Mouse (Mus musculus): Measurements from ENCODE around the gene Hsd11b1.
"Not testable (repeated sequence)": the region's sequence is repeated elsewhere in the genome, so short reads cannot be mapped to it uniquely, and the experiment has no call there.

The Hsd11b1 gene

DNA sequence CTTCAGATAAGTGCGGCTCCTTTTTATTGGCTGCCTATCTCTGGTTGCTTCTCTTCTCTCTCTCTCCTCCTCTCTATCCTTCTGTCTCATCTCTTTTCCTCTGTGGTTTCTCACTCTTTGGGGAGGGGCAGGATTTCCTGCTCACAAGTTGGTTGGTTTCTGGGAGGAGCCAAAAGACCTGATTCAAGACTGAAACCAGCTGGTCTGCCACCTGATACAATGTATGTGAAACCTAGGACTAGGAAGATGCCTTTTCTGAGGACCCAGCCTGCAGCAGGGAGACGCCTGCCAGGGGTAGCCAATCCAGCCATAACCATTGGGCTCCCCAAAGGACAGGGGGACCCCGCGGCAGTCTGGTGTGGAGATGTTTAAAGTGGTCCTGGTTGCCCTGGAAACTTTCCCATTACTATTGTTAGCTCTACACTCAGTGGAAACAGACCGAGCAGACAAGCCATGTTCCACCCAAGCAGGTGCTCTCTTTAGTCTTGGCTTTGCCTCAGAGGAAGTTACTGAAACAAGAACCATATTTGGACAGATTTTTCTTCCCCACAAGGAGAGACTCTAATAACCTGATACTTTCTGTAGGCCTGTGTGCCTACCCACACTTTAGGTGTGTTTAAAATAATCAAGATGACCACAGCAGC, at the start of gene Hsd11b1:
Gene Hsd11b1, minus strand, starts transcription at position 121 of the 644 bp plus-strand sequence.
- no peak for DNase-seq (ENCODE audit: low read depth)

DNA sequence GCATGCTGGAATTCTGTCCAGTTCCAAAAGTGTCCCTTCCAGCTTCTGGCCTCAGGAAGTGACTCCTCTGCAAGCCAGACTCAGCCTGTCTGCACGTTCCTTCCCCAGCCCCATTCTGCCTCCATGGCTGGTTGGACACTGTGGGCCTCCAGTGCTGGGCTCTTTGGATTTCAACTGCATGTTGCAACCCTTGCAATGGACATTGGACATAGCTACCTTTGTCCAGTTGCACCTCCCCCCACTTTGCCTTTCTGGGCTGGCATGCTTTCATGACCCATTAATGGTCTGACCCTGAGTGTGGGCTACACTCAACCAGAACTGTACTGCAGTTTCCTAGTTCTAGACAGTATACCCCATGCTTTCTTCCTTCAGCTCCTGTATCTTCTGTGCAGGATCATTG, 47.7 kb upstream of the Hsd11b1 start:
- no peak for DNase-seq (ENCODE audit: low read depth)

DNA sequence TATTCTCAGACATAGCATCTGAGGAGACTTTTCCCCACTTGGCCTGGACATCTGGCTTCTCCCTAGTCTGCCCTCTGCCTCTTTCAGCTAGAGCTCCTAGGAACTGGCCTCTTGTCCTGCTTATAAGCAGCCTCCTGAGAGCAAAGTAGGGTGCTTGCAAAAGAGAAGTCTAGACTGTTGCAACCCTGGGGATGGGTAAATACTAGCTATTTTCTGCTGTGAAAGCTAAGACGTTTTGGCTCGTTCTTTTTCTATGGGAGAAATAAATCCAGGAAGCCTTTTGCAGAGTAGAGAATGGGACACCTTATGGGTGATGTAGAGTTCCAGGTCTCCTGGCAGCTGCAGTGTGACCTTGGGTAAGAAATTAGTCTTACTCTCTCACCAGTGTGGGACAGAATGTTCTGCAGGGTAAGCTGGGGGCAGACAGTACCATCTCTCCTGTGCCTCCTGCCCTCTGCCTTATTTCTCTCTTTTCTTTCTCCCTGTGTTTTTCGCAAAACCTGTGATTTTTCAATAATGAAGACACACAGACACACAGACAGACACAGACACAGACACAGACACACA, 46.7 kb upstream of the Hsd11b1 start:
- no peak for DNase-seq (ENCODE audit: low read depth)

DNA sequence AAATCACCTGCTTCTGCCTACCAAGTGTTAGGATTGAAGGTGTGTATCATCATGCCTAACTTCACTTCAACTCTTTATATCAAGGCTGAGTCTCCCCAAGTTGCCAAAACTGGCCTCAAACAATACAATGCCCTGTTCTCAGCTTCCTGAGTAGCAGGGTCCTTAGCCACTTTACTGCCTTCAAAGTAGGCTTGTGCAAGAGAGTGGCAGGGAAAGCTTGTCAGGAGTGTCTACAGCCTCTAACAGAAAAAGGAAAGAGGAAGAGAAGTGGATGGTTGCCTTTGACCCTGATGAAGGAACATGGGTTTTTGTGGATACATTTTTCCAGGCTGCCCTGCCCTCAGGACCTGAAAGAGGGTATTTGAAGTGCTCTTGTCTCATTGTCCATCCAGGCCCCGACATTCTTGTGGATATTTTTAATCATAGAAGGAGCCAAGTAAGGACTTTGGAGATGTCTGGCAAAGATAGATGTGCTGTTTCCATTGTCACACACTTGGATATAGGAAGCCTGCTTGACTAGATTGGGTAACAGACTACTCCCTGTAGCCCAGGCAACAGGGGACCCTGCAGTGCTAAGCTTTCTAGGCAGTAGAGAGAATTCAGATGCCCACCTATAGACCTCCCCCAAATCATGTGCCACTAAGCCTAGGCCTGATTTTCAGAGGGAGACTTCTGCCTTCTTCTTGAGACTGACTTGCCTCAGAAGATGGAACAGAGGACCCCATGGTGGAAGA, 46.1 kb upstream of the Hsd11b1 start:
- no peak for DNase-seq (ENCODE audit: low read depth)

DNA sequence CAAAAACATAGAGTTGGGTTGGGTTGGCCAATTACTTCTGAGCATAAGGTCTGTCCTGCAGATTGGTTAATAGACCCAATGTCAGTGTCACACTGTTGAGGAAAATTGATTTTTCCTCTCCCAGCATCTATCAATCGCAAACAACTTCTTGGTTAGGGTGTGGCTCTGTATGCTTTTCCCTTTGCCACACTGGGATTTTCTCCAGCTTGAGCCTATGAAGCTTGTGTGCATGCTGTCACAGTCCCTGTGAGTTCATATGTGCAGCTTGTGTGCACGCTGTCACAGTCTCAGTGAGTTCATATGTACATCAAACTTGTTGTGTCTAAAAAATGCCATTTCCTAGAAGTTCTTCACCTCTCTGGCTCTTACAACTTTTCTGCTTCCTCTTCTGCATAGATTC, 43.0 kb upstream of the Hsd11b1 start:
- no peak for DNase-seq (ENCODE audit: low read depth)

DNA sequence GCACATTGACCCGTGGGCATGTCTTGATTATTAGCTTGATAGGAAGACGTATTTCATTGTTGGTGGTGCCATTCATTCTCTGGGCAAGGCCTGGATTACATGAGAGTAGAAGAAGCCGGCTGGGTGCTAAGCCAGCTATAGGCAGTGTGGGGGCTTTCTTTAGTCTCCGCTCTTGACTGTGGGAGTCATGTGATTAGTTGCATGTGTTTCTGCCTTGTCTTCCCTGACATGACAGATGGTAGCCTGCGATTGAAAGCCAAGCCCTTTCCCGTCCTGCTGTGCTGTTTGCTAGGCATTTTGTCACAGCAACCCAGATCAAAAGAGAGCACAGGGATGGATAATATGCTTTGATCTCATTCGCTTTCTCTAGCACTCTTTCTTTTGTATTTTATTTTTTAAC, 41.5 kb upstream of the Hsd11b1 start:
- DNase-seq (ENCODE audit: low read depth) = no peak

DNA sequence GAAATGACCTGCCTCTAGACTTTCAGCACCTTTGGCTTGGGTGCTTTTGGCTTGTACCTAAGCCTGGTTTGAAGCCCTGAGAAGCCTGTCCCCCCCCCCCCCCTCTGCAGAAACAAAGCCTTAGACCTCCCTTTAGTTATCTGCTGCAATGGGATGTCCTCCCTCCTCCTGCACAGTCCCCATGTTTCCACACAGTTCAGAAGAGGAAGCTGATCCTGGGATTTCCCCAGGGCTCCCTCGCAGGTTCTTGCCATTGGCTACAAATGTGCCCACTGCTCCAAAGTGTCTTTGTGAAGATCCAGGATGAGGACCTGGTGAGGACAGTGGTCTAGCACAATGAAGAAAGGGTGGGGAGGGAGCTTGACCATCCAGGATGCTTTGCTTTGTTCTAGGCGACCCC, 39.2 kb upstream of the Hsd11b1 start:
- no peak for DNase-seq (ENCODE audit: low read depth)

DNA sequence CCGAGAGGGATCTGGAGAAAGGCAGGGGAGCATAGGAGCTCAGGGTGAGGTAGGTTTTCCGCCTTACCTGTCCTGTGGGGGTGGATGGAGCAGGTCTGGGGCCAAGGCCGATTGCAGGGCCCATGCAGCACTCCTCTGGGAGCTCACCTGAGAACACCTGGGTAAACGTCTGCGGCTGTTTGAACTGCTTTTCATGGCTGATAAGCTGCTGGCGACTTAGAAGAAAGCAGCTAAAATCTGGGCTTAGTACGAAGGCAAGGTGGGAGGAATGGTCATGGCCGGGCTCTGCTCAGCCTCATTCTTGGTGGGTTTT, 38.2 kb upstream of the Hsd11b1 start:
- DNase-seq (ENCODE audit: low read depth) = no peak

DNA sequence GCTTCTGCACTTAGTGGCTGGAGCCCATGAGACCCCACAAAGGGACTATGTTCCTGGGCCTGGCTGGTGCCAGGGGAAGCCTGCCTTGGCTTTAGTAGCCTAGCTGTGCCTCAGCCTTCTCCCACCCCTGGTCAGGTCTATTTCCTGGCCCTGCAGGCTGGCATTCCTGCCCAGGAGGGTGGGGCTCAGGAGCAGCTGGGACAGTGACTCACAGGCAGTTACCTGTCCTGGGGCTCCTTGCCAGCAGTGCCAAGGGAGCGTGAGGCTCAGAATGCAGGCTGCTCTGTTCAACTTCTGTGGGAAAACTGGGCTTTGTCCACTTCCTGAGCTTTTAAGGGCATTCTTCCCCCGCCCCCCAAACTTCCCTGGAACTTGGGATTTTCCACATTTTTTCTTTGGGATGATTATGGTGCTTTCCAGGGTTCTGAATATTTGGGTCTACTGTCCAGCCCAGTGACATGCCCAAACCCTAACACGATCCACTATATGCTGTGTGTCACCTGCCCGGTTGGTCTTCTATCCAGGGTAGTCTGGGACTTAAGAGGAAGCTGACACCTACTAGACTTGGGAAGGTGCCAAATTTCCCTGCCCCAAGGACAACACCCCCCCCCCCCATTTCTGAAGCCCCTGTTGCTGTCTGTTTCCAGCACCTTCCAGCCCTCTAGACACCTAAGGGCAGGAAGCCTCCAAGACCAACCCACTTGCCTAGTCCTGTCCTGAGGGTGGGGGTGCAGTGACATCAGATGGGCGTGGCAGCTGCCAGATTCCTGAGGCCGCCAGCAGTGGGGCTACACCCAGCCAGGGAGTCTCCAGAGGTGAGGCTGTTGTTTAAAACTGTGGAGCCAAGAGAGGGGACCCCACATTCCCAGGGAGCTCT, 37.6 kb upstream of the Hsd11b1 start:
- DNase-seq (ENCODE audit: low read depth) = no peak

DNA sequence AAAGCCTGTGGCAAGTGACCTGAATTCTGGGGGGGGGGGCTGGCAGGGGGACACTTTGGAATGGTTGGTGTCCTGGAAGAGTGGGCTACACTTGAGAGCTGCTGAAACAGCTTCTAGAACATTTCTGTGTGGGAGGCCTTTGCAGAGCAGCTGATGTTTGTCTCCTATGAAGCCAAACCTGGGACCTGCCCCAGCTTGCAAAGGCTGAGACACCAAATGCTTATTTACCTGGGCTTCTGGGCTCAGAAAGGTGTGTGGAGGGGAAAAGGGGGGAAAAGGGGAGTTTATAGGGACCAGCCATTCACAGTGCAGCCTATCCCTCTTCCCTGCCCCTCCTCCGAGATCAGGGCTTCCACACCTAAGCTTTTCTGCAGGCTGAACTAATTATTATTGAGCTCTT, 36.1 kb upstream of the Hsd11b1 start:
- DNase-seq (ENCODE audit: low read depth) = no peak

DNA sequence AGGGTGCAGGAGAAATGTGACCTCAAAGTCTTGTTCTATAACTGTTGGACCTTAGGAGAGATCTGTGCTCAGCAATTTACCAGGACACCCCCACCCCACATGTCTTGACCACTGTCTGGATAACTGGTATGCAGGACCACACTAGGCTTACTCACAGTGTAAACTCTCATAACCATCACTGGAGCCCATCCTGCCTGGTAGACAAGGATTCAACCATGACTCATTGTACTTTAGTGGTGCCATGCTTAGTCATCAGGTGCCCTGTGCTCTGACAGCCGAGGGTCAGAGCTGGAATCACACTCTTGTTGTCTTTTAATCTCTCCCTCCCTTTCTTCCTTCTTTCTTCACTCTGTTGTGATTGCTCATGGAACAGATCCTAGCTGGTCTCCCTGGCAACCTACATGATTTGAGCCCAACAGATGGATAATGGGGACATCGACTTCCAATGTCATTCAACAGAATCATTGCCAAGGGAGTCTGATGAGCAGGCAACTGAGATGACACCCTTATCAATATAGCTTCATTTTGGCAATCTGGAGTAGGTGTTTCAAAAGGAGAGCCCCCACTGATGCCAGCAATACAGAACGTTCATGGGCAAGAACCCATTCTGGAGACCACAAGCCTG, 34.4 kb upstream of the Hsd11b1 start:
- no peak for DNase-seq (ENCODE audit: low read depth)

DNA sequence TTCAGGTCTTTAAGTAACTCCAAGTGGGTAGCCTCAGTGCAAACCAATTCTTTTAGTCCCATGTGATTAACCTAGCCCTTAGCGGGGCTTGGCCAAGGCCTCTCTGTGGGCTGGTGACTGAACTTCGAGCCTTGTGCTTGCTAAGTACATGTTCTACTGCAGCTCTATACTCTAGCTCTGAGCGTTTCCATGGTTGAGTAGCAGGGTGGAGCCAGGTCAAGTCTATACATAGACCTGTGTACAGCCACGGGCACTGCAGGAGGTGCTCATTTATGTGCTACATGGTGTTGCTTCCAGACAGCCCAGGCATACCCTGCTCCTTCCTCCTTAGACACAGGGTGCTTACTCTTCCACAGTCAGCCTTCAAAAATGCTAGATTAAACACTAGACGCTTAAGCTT, 32.0 kb upstream of the Hsd11b1 start:
- DNase-seq (ENCODE audit: low read depth) = no peak

DNA sequence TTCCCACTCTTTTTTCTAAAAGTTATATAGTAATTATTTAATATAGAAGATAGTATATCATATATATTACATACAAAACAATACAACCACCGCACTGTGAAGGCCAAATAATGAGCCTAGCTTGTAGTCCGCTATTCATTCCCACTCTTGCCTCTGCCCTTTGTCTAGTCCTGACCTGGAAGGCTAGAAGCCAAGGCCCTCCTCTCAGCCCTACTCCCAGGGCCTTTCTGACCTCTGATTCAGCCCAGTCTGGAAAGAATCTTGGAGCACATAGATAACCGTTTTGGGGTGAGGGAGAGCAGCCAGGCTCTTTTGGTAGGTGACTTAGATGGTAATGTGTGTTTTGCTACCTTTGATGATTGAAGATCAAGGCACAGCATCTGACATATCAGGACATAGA, 30.1 kb upstream of the Hsd11b1 start:
- DNase-seq (ENCODE audit: low read depth) = no peak

DNA sequence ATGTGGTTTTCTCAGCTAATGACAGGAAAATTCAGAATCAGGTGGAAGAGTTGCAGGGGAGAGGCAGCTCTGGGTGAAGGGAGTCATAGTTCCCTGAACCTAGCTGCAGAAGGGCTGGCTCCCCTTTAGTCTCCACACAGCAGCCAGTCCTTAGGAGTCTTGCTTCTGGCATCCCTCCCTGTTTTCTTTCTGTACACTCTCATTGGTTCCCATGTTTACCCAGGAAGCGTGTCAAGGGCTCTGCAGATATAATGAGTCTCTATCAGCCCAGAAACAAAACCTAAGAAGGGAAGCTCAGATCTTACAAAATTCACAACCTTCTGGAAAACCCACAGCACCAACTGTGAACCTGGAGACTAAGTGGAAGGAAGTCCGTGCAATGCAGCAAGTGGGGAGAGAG, 29.2 kb upstream of the Hsd11b1 start:
- no peak for DNase-seq (ENCODE audit: low read depth)

DNA sequence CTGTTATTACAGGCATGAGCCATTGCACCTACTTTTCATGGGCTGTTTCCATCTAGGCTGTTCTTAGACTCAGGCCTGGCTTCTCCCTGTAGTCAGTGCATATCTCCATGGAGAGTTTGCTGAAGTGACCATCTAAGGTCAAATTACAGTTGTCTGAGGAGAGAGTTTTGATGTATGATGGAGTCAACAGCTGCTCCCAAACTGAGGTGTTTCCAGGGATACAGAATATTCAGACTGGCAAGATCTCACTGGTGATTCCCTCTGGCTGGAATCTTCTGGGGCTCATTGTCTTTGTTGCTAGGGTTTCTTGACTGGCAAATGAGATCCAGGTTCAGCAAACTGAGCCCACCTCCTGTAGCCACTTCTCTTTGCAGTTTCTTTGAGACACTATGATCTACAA, 26.8 kb upstream of the Hsd11b1 start:
- DNase-seq (ENCODE audit: low read depth) = no peak

DNA sequence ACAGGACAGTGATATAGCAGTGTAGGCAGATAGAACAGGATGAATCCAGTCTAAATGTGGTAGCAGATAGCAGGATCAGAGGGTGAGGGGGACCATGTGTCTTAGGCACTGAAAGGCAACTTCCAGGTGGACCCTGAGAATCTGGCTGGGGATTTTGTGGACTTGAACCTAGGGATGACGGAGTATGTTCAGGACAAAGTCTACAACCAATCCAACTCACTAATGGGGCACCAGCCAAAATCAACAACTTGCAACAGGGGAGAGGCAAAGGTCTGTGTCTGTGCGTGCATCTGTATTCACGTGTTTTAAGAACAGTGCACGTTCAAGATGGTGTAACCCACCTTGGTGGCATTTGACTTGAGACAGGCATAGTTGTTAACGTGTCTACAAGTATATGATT, 26.0 kb upstream of the Hsd11b1 start:
- DNase-seq (ENCODE audit: low read depth) = no peak

DNA sequence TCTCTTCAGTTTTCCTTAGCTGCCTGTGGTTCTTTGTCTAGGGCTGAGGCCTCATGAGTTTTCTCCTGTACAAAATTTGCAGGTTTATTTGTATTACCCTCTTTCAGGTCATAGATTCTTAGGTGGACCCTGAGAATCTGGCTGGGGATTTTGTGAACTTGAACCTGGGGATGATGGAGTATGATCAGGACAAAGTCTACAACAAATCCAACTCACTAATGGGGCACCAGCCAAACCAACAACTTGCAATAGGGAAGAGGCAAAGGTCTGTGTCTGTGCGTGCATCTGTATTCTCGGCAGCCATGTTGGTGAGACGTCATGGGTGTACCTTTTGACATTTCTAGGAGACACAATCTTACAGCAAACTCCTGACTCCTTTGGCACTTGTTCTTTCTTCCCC, 25.2 kb upstream of the Hsd11b1 start:
- DNase-seq (ENCODE audit: low read depth) = no peak

DNA sequence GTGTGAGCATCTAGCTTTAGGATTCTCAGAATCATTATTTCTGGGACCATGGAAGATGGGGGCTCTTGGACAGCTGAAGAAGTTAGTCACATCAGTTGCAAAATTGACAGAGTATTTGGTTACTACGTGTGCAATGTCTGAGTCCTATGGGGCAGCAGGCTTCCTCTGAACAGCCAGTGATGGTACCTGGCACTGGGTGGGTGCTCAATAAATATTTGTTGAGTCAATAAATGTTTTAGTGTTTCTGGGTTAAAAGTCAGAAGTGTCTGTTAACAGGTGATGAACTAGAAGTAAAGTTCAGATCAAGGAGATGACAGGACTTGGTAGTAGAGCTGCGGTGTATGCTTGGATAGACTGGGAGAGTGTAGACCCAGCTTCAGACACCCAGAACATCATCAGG, 23.7 kb upstream of the Hsd11b1 start:
- DNase-seq (ENCODE audit: low read depth) = no peak

DNA sequence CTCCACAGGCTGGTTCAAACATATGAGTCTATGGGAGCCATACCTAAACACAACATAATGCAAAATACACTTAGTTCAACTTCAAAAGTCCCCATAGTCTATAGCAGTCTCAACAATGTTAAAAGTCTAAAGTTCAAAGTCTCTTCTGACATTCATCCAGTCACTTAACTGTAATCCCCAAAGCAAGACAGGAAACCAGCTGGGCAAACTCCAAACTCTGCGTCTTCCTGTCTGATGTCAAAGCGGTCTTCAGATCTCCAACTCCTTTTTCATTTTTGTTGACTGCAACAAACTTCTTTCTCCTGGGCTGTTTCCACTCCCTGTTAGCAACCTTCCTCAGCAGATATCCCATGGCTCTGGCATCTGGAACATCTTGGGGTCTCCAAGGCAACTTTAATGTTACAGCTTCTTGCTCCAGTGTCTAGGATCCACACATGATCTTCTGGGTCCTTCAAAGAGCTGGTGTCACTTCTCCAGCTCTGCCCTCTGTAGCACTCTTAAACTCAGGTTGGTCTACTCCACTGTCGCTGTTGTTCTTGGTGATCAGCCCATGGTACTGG, 22.0 kb upstream of the Hsd11b1 start:
- not testable (repeated sequence) for DNase-seq (ENCODE audit: low read depth)

DNA sequence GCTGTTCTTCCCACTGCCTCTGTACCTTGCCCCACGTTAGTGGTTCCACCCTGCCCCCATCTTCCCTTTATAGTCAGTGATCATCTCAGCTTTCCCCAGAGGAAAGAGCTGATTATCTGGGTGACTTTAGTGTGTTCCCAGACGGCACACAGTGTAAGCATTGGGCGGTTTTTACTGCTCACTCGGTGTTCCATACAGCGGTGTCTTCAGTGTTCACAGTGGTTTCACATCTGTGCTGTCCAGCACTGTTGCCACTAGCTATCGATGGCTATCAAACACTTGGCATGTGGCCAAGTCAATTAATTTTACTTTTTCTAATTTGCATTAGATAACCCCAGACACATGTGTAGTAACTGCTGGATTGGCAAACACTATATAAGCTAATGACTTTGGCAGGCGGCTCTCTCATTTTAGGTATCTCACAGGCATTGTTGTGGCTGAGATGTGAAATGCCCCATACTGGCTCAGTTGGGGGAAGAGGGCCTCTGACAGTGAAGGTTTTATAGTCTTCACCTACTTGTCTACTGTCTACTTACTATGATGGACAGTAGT, 20.4 kb upstream of the Hsd11b1 start:
- DNase-seq (ENCODE audit: low read depth) = no peak

DNA sequence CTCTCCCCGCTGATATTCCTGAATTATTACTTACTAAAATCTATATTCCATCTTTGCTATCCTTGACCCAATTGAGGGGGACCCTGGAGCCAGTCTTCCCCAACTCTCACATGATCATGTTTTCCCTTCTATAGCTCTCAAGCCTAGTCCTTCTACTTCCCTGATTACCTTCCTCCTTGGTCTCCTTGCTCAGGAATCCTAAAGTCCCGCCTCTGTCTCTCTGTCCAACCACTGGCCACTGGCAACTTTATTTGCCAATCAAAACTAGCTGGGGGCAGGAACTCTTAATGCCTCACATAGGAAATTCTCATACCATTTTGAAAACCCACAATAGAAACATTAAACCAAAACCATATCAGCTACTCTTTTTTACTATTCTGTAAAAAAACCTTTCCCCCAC, 17.5 kb upstream of the Hsd11b1 start:
- DNase-seq (ENCODE audit: low read depth) = no peak

DNA sequence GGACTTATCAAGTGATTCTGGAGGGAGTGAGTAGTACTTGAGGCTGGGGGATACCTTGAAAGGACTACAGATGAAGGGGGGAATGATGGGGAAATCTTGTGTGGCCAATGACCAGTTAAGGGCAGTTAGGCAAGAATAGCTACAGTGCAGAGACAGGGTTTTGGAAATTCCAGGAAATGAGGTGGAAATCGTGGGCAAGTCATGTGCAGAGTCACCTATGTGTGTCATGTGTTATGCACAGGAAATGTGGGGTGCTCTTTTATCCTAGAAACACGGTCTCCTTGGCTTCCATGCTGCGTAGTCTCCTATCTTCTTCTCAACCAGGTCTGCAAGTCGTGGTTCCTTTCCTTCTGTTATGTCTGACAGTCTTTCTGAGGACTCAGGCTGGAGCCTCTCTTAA, 15.6 kb upstream of the Hsd11b1 start:
- DNase-seq (ENCODE audit: low read depth) = no peak
